Mouse (Mus musculus): ENCODE results near the gene Tom1l2. TPM values are rescaled to one million over a fixed set of nuclear protein-coding genes. Genes with fewer than 3 reads are reported as not detected.

Gene Tom1l2
- polyA plus RNA-seq, 1 experiment from 2014 or later: 6.8 TPM

GRCm38 (mm10) chr11:60193556-60193955 is 159.1 kb downstream of the Tom1l2 start:
- Histone ChIP-seq H3K4me2 (ENCODE audit: low read depth, low read length) (no peak overlapping the region), H3K9ac (ENCODE audit: low read depth, low read length) (no peak overlapping the region), H3K4me3 (ENCODE audit: low read depth, low read length) (no peak overlapping the region), H3K9me3 (replicated peaks; ENCODE audit: control insufficient read depth, low read length) (peaks cover 4% of the 10 kb centered on the region; the same call in 1 of the 2 replicates), H3K27ac (ENCODE audit: low read length) (no peak overlapping the region), H3K27me3 (ENCODE audit: control insufficient read depth, insufficient read depth, low read depth, low read length) (no peaks in the 10 kb centered on the region), H3K4me1 (ENCODE audit: control insufficient read depth, low read depth, low read length) (no peaks in the 10 kb centered on the region), H3K36me3 (ENCODE audit: control insufficient read depth, insufficient read depth) (peaks cover 7% of the 10 kb centered on the region)
- 77% methylated on average over 4 of the region's 4 CpGs for WGBS (ENCODE audit: insufficient replicate concordance)
- ATAC-seq (ENCODE audit: low read depth): no peak

GRCm38 (mm10) chr11:60192534-60192933 is 160.2 kb downstream of the Tom1l2 start:
- Histone ChIP-seq H3K4me3 (ENCODE audit: low read depth, low read length) (no peak overlapping the region), H3K9me3 (replicated peaks; ENCODE audit: control insufficient read depth, low read length) (peaks cover 4% of the 10 kb centered on the region; the same call in 1 of the 2 replicates), H3K27ac (ENCODE audit: low read length) (no peak overlapping the region), H3K27me3 (ENCODE audit: control insufficient read depth, insufficient read depth, low read depth, low read length) (no peaks in the 10 kb centered on the region), H3K4me1 (ENCODE audit: control insufficient read depth, low read depth, low read length) (no peaks in the 10 kb centered on the region), H3K9ac (ENCODE audit: low read depth, low read length) (no peak overlapping the region), H3K36me3 (ENCODE audit: control insufficient read depth, insufficient read depth) (peaks cover 5% of the 10 kb centered on the region; the same call in 1 of the 2 replicates), H3K4me2 (ENCODE audit: low read depth, low read length) (no peak overlapping the region)
- 0 out of 2 replicates have a peak, but pooled peaks have one; percentile 16 for ATAC-seq (ENCODE audit: low read depth)
- WGBS (ENCODE audit: insufficient replicate concordance): 36% methylated on average over 6 of the region's 6 CpGs

GRCm38 (mm10) chr11:60190055-60190641 is 162.6 kb downstream of the Tom1l2 start:
- Histone ChIP-seq H3K27me3 (ENCODE audit: control insufficient read depth, insufficient read depth, low read depth, low read length) (no peaks in the 10 kb centered on the region), H3K4me3 (ENCODE audit: low read depth, low read length) (no peak overlapping the region), H3K9me3 (replicated peaks; ENCODE audit: control insufficient read depth, low read length) (peaks cover 3% of the 10 kb centered on the region; the same call in 1 of the 2 replicates), H3K36me3 (ENCODE audit: control insufficient read depth, insufficient read depth) (peaks cover 3% of the 10 kb centered on the region; the same call in 1 of the 2 replicates), H3K9ac (ENCODE audit: low read depth, low read length) (no peak overlapping the region), H3K27ac (ENCODE audit: low read length) (no peak overlapping the region), H3K4me1 (ENCODE audit: control insufficient read depth, low read depth, low read length) (peaks cover 5% of the 10 kb centered on the region), H3K4me2 (ENCODE audit: low read depth, low read length) (no peak overlapping the region)
- WGBS (ENCODE audit: insufficient replicate concordance): 79% methylated on average over 17 of the region's 17 CpGs
- no peak for ATAC-seq (ENCODE audit: low read depth)

GRCm38 (mm10) chr11:60189501-60190040 is 163.1 kb downstream of the Tom1l2 start:
- Histone ChIP-seq H3K27me3 (ENCODE audit: control insufficient read depth, insufficient read depth, low read depth, low read length) (no peaks in the 10 kb centered on the region), H3K9ac (ENCODE audit: low read depth, low read length) (no peak overlapping the region), H3K4me3 (ENCODE audit: low read depth, low read length) (no peak overlapping the region), H3K9me3 (replicated peaks; ENCODE audit: control insufficient read depth, low read length) (no peaks in the 10 kb centered on the region), H3K36me3 (ENCODE audit: control insufficient read depth, insufficient read depth) (no peaks in the 10 kb centered on the region), H3K4me2 (ENCODE audit: low read depth, low read length) (no peak overlapping the region), H3K27ac (ENCODE audit: low read length) (no peak overlapping the region), H3K4me1 (ENCODE audit: control insufficient read depth, low read depth, low read length) (peaks cover 11% of the 10 kb centered on the region)
- ATAC-seq (ENCODE audit: low read depth): no peak
- 81% methylated on average over 21 of the region's 21 CpGs for WGBS (ENCODE audit: insufficient replicate concordance)

GRCm38 (mm10) chr11:60188275-60188853 is 164.3 kb downstream of the Tom1l2 start:
- Histone ChIP-seq H3K4me1 (ENCODE audit: control insufficient read depth, low read depth, low read length) (peaks cover 16% of the 10 kb centered on the region), H3K9ac (ENCODE audit: low read depth, low read length) (no peak overlapping the region), H3K27ac (ENCODE audit: low read length) (no peak overlapping the region), H3K36me3 (ENCODE audit: control insufficient read depth, insufficient read depth) (no peaks in the 10 kb centered on the region), H3K27me3 (ENCODE audit: control insufficient read depth, insufficient read depth, low read depth, low read length) (no peaks in the 10 kb centered on the region), H3K4me3 (ENCODE audit: low read depth, low read length) (no peak overlapping the region), H3K9me3 (replicated peaks; ENCODE audit: control insufficient read depth, low read length) (no peaks in the 10 kb centered on the region), H3K4me2 (ENCODE audit: low read depth, low read length) (no peak overlapping the region)
- ATAC-seq (ENCODE audit: low read depth): no peak
- 82% methylated on average over 25 of the region's 25 CpGs for WGBS (ENCODE audit: insufficient replicate concordance)

- Histone ChIP-seq H3K4me2 (ENCODE audit: low read depth, low read length) (no peak overlapping the region), H3K36me3 (ENCODE audit: control insufficient read depth, insufficient read depth) (no peaks in the 10 kb centered on the region), H3K4me1 (ENCODE audit: control insufficient read depth, low read depth, low read length) (peaks cover 25% of the 10 kb centered on the region), H3K27ac (ENCODE audit: low read length) (no peak overlapping the region), H3K4me3 (ENCODE audit: low read depth, low read length) (no peak overlapping the region), H3K9ac (ENCODE audit: low read depth, low read length) (no peak overlapping the region), H3K27me3 (ENCODE audit: control insufficient read depth, insufficient read depth, low read depth, low read length) (no peaks in the 10 kb centered on the region), H3K9me3 (replicated peaks; ENCODE audit: control insufficient read depth, low read length) (no peaks in the 10 kb centered on the region)
- WGBS (ENCODE audit: insufficient replicate concordance): 76% methylated on average over 11 of the region's 11 CpGs
- ATAC-seq (ENCODE audit: low read depth): no peak
Measured at GRCm38 (mm10) chr11:60187070-60187469, 165.6 kb downstream of the Tom1l2 start.

- H3K36me3 ChIP-seq (ENCODE audit: control insufficient read depth, insufficient read depth): no peaks in the 10 kb centered on the region
- H3K4me2 ChIP-seq (ENCODE audit: low read depth, low read length): peak overlapping the region; percentile 25
- H3K4me3 ChIP-seq (ENCODE audit: low read depth, low read length): 0 out of 2 replicates have a peak overlapping the region, but pooled peaks have one; percentile 12
- peaks cover 30% of the 10 kb centered on the region for H3K4me1 ChIP-seq (ENCODE audit: control insufficient read depth, low read depth, low read length)
- H3K27me3 ChIP-seq (ENCODE audit: control insufficient read depth, insufficient read depth, low read depth, low read length): no peaks in the 10 kb centered on the region
- WGBS (ENCODE audit: insufficient replicate concordance): 48% methylated on average over 20 of the region's 20 CpGs
- no peak overlapping the region for H3K27ac ChIP-seq (ENCODE audit: low read length)
- H3K9ac ChIP-seq (ENCODE audit: low read depth, low read length): no peak overlapping the region
- no peaks in the 10 kb centered on the region for H3K9me3 ChIP-seq (replicated peaks; ENCODE audit: control insufficient read depth, low read length)
- peak; percentile 28; the same call in 1 of the 2 replicates for ATAC-seq (ENCODE audit: low read depth)
Measured at GRCm38 (mm10) chr11:60185396-60186231, 167.1 kb downstream of the Tom1l2 start.

GRCm38 (mm10) chr11:60184346-60185325 is 168.1 kb downstream of the Tom1l2 start:
- no peaks in the 10 kb centered on the region for H3K27me3 ChIP-seq (ENCODE audit: control insufficient read depth, insufficient read depth, low read depth, low read length)
- H3K9ac ChIP-seq (ENCODE audit: low read depth, low read length): no peak overlapping the region
- no peak overlapping the region for H3K27ac ChIP-seq (ENCODE audit: low read length)
- no peaks in the 10 kb centered on the region for H3K36me3 ChIP-seq (ENCODE audit: control insufficient read depth, insufficient read depth)
- no peaks in the 10 kb centered on the region for H3K9me3 ChIP-seq (replicated peaks; ENCODE audit: control insufficient read depth, low read length)
- no peak overlapping the region for H3K4me3 ChIP-seq (ENCODE audit: low read depth, low read length)
- peak overlapping the region; percentile 7; the same call in 1 of the 2 replicates for H3K4me2 ChIP-seq (ENCODE audit: low read depth, low read length)
- H3K4me1 ChIP-seq (ENCODE audit: control insufficient read depth, low read depth, low read length): peaks cover 30% of the 10 kb centered on the region
- WGBS (ENCODE audit: insufficient replicate concordance): 28% methylated on average over 22 of the region's 22 CpGs
- 0 out of 2 replicates have a peak, but pooled peaks have one; percentile 14 for ATAC-seq (ENCODE audit: low read depth)
